Mouse (Mus musculus) induced T-regulatory cell, adult 2 months (primary cell): ENCODE measurements around the gene Ptprj.
"Not testable (repeated sequence)": the region's sequence is repeated elsewhere in the genome, so short reads cannot be mapped to it uniquely, and the experiment has no call there.

Source experiments
- DNase-seq: peaks from one replicate; pipeline ENCODE4 v3.0.0-alpha.2; 2012; ENCODE audit warnings: low read depth

The Ptprj gene

GRCm38 (mm10) chr2:90577451-90578279 lies 2.8 kb downstream of the Ptprj start:
- DNase-seq, result no peak

GRCm38 (mm10) chr2:90576936-90577335 lies 3.5 kb downstream of the Ptprj start:
- DNase-seq, result no peak

- no peak for DNase-seq
Observed at GRCm38 (mm10) chr2:90576411-90576810, 4.0 kb downstream of the Ptprj start.

GRCm38 (mm10) chr2:90575713-90576112 lies 4.7 kb downstream of the Ptprj start:
- DNase-seq, result no peak

GRCm38 (mm10) chr2:90575116-90575515 lies 5.3 kb downstream of the Ptprj start:
- no peak for DNase-seq

GRCm38 (mm10) chr2:90574536-90574935 lies 5.9 kb downstream of the Ptprj start:
- no peak for DNase-seq

- no peak for DNase-seq
Observed at GRCm38 (mm10) chr2:90573640-90574526, 6.6 kb downstream of the Ptprj start.

GRCm38 (mm10) chr2:90572126-90572525 lies 8.3 kb downstream of the Ptprj start:
- DNase-seq, result no peak

GRCm38 (mm10) chr2:90571399-90571798 lies 9.0 kb downstream of the Ptprj start:
- not testable (repeated sequence) for DNase-seq

- no peak for DNase-seq
Observed at GRCm38 (mm10) chr2:90570871-90571270, 9.6 kb downstream of the Ptprj start.

GRCm38 (mm10) chr2:90570216-90570615 lies 10.2 kb downstream of the Ptprj start:
- no peak for DNase-seq

GRCm38 (mm10) chr2:90568961-90569481 lies 11.4 kb downstream of the Ptprj start:
- DNase-seq, result no peak

- DNase-seq, result no peak
Observed at GRCm38 (mm10) chr2:90568091-90568490, 12.4 kb downstream of the Ptprj start.

- DNase-seq, result no peak
Observed at GRCm38 (mm10) chr2:90566773-90567528, 13.5 kb downstream of the Ptprj start.

- peak; percentile 45 for DNase-seq
Observed at GRCm38 (mm10) chr2:90566046-90566445, 14.4 kb downstream of the Ptprj start.

GRCm38 (mm10) chr2:90565192-90565929 lies 15.1 kb downstream of the Ptprj start:
- DNase-seq, result no peak

GRCm38 (mm10) chr2:90564552-90564951 lies 15.9 kb downstream of the Ptprj start:
- peak; percentile 50 for DNase-seq

- DNase-seq, result peak; percentile 36
Observed at GRCm38 (mm10) chr2:90563171-90563570, 17.3 kb downstream of the Ptprj start.

GRCm38 (mm10) chr2:90562126-90562670 lies 18.2 kb downstream of the Ptprj start:
- peak; percentile 41 for DNase-seq

GRCm38 (mm10) chr2:90560197-90560843 lies 20.1 kb downstream of the Ptprj start:
- DNase-seq, result no peak
